Mouse (Mus musculus) right cerebral cortex, adult 2 months (tissue): ENCODE data around the gene Plcb4.

ENCODE experiments used
- DNase-seq, 2 experiments: peaks; one replicate each; pipeline ENCODE4 v3.0.0; 2021 to 2022; ENCODE audit warnings: low spot score in 2 of 2

The Plcb4 gene

GRCm38 (mm10) chr2:135759499-135760095 lies 100.8 kb downstream of the Plcb4 start:
- DNase-seq, result no peak

- DNase-seq, result no peak
Observed at GRCm38 (mm10) chr2:135761226-135761802, 102.5 kb downstream of the Plcb4 start.

- DNase-seq, result no peak
Observed at GRCm38 (mm10) chr2:135764706-135765105, 105.9 kb downstream of the Plcb4 start.

GRCm38 (mm10) chr2:135766471-135767063 lies 107.8 kb downstream of the Plcb4 start:
- DNase-seq, result no peak

- no peak for DNase-seq
Observed at GRCm38 (mm10) chr2:135767535-135767934, 108.7 kb downstream of the Plcb4 start.

GRCm38 (mm10) chr2:135769701-135770100 lies 110.9 kb downstream of the Plcb4 start:
- no peak for DNase-seq

GRCm38 (mm10) chr2:135770226-135770625 lies 111.4 kb downstream of the Plcb4 start:
- DNase-seq, result no peak

- no peak for DNase-seq
Observed at GRCm38 (mm10) chr2:135773194-135773972, 114.6 kb downstream of the Plcb4 start.

- no peak for DNase-seq
Observed at GRCm38 (mm10) chr2:135775026-135775425, 116.2 kb downstream of the Plcb4 start.

GRCm38 (mm10) chr2:135776131-135776775 lies 117.4 kb downstream of the Plcb4 start:
- DNase-seq, result no peak

GRCm38 (mm10) chr2:135781391-135781790 lies 122.6 kb downstream of the Plcb4 start:
- DNase-seq, result no peak

- DNase-seq, result no peak
Observed at GRCm38 (mm10) chr2:135787415-135787814, 128.6 kb downstream of the Plcb4 start.

GRCm38 (mm10) chr2:135792907-135793306 lies 134.1 kb downstream of the Plcb4 start:
- DNase-seq, result no peak

GRCm38 (mm10) chr2:135796684-135797083 lies 137.9 kb downstream of the Plcb4 start:
- no peak for DNase-seq

- DNase-seq, result no peak
Observed at GRCm38 (mm10) chr2:135797677-135798546, 139.1 kb downstream of the Plcb4 start.

- no peak for DNase-seq
Observed at GRCm38 (mm10) chr2:135799149-135799770, 140.4 kb downstream of the Plcb4 start.

GRCm38 (mm10) chr2:135800385-135800784 lies 141.6 kb downstream of the Plcb4 start:
- no peak for DNase-seq

- no peak for DNase-seq
Observed at GRCm38 (mm10) chr2:135802878-135803450, 144.2 kb downstream of the Plcb4 start.

GRCm38 (mm10) chr2:135805748-135806685 lies 147.2 kb downstream of the Plcb4 start:
- no peak for DNase-seq
